9 mouse cellular contexts compared by ENCODE assay signal in the genomic region with DNA sequence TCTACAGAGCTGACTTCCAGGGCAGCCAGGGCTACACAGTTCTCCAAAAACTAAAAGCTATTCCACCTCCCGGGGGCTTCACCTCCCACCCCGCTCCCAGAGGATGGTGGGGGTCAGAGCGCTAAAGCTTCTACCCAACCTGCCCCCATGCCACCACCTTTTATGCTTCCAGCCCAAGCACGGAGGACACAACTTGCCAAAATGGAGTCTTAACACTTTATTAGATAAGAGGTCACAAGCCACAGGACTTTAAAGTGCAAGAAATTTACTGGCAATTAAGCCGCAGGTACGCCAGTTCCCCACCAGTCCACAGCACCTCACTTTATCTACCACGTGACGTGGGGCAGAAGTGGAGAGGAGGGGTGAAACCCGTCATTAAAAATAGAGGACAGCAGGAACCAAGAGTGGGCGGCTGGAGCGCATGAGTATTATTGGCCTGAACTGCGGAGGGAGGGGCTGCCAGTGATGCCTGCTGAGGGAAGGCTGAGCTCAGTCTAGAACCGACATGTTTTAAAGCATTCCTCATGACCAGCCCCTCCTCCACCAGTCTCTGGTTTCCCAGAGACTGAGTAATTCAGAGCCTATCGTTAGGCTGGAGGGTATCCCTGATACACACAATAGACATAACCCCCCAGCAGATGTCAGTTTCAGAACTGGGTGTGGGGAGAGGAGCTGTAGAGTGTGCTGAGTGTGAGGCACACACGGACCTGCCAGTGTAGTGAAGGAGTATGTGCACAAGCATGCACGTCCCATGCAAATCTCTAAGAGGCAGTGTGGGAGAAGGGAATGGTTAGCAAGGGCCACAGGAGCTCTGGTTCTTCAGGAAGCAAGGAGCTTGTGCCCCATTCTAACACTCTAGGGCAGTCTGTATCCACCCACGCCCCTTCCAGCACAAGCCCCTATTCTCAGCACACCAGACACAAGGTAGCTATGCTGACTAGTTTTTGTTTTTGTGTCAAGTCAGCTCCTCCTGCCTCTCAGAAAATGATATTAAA. TPM values are rescaled to one million over a fixed set of nuclear protein-coding genes. Genes with fewer than 3 reads are reported as not detected.
DNase-seq lines count a peak whose midpoint lies in the region; ATAC-seq and TF ChIP-seq lines count a peak whose summit lies in the region.
"Had no signal": no experiment of that assay in that cellular context is flagged by ENCODE, and none has a peak within 500 bp of the region (broad histone marks: within the 10 kb centered on the region; RNA-seq: fewer than 3 reads in every experiment).

No protein-coding gene starts in this region.

- 42% methylated on average over 17 of the region's 17 CpGs for WGBS in heart, embryonic 15.5 days
- WGBS in heart, adult 2 months: 63% methylated on average over 17 of the region's 17 CpGs
- 78% methylated on average over 17 of the region's 17 CpGs for WGBS in bone marrow, adult 2 months
- WGBS in embryonic facial prominence, embryonic 15.5 days: 51% methylated on average over 17 of the region's 17 CpGs
- 62% methylated on average over 17 of the region's 17 CpGs for WGBS in liver, embryonic 16.5 days (ENCODE audit: insufficient replicate concordance)
- 57% methylated on average over 17 of the region's 17 CpGs for WGBS in forebrain, embryonic 12.5 days

- no peak overlapping the region for H3K4me2 ChIP-seq in heart, embryonic 15.5 days
- H3K4me2 ChIP-seq in embryonic facial prominence, embryonic 15.5 days (replicated peaks): no peak overlapping the region
- H3K4me2 ChIP-seq in liver, embryonic 16.5 days (ENCODE audit: low read depth, low read length): no peak overlapping the region
- no peak overlapping the region for H3K4me2 ChIP-seq in forebrain, embryonic 12.5 days

- ATAC-seq in heart, embryonic 15.5 days (replicated peaks; ENCODE audit: insufficient number of reproducible peaks, insufficient read depth, low FRiP score, low read depth): no peak
- no peak for ATAC-seq in embryonic facial prominence, embryonic 15.5 days (ENCODE audit: insufficient number of reproducible peaks, low FRiP score, low TSS enrichment, low read depth)
- ATAC-seq in liver, embryonic 16.5 days (ENCODE audit: low read depth): no peak
- no peak for ATAC-seq in forebrain, embryonic 12.5 days (ENCODE audit: low FRiP score)

- no peaks in the 10 kb centered on the region for H3K27me3 ChIP-seq in heart, embryonic 15.5 days
- no peaks in the 10 kb centered on the region for H3K27me3 ChIP-seq in heart, adult 2 months (ENCODE audit: control insufficient read depth, insufficient read depth, low read length)
- H3K27me3 ChIP-seq in embryonic facial prominence, embryonic 15.5 days: no peaks in the 10 kb centered on the region
- H3K27me3 ChIP-seq in liver, embryonic 16.5 days (ENCODE audit: control insufficient read depth, insufficient read depth, low read depth, low read length): no peaks in the 10 kb centered on the region
- H3K27me3 ChIP-seq in forebrain, embryonic 12.5 days: no peaks in the 10 kb centered on the region

- no peak; the same call in 1 of the 2 replicates for TF ChIP-seq POLR2A in heart, adult 2 months (IDR thresholded peaks at IDR 0.05; ENCODE audit: insufficient read depth, low read depth, low read length)
- no peak for TF ChIP-seq POLR2A in bone marrow, adult 2 months (IDR thresholded peaks at IDR 0.05; ENCODE audit: borderline replicate concordance, control insufficient read depth, low read depth, low read length)

- no peak for TF ChIP-seq CTCF in heart, adult 2 months (IDR thresholded peaks at IDR 0.05)
- TF ChIP-seq CTCF in bone marrow, adult 2 months (IDR thresholded peaks at IDR 0.05; ENCODE audit: control insufficient read depth, insufficient read depth, low read length): no peak

- H3K4me3 ChIP-seq in heart, embryonic 15.5 days: no peak overlapping the region
- no peak overlapping the region for H3K4me3 ChIP-seq in heart, adult 2 months
- no peak overlapping the region for H3K4me3 ChIP-seq in bone marrow, adult 2 months (replicated peaks; ENCODE audit: control insufficient read depth, low read depth, low read length)
- no peak overlapping the region for H3K4me3 ChIP-seq in embryonic facial prominence, embryonic 15.5 days (replicated peaks)
- no peak overlapping the region for H3K4me3 ChIP-seq in liver, embryonic 16.5 days (ENCODE audit: low read depth, low read length)
- H3K4me3 ChIP-seq in forebrain, embryonic 12.5 days (replicated peaks): no peak overlapping the region

- DNase-seq in heart, adult 2 months: no peak
- DNase-seq in spleen, postnatal 4 days (ENCODE audit: low spot score in 2 of 2): no peak
- DNase-seq in natural killer cell, adult 2 months (ENCODE audit: low spot score in 2 of 2): no peak

- no peak for TF ChIP-seq EP300 in heart, adult 2 months (IDR thresholded peaks at IDR 0.05; ENCODE audit: insufficient read depth, low read depth, low read length)

- peaks cover 52% of the 10 kb centered on the region for H3K4me1 ChIP-seq in heart, embryonic 15.5 days (replicated peaks)
- peaks cover 7% of the 10 kb centered on the region for H3K4me1 ChIP-seq in heart, adult 2 months (ENCODE audit: control insufficient read depth, insufficient read depth, low read length)
- no peaks in the 10 kb centered on the region; the same call in 1 of the 2 replicates for H3K4me1 ChIP-seq in bone marrow, adult 2 months (ENCODE audit: control insufficient read depth, insufficient read depth, low read length)
- H3K4me1 ChIP-seq in embryonic facial prominence, embryonic 15.5 days: peaks cover 24% of the 10 kb centered on the region
- H3K4me1 ChIP-seq in liver, embryonic 16.5 days (ENCODE audit: control insufficient read depth, low read depth, low read length): peaks cover 29% of the 10 kb centered on the region
- H3K4me1 ChIP-seq in forebrain, embryonic 12.5 days: peaks cover 23% of the 10 kb centered on the region

- no peaks in the 10 kb centered on the region for H3K79me2 ChIP-seq in heart, adult 2 months (replicated peaks; ENCODE audit: control insufficient read depth, insufficient read depth, low read length)

- H3K36me3 ChIP-seq in heart, embryonic 15.5 days: peaks cover 7% of the 10 kb centered on the region
- no peaks in the 10 kb centered on the region; the same call in 1 of the 2 replicates for H3K36me3 ChIP-seq in heart, adult 2 months (ENCODE audit: control insufficient read depth, insufficient read depth, low read length)
- H3K36me3 ChIP-seq in embryonic facial prominence, embryonic 15.5 days: peaks cover 29% of the 10 kb centered on the region
- H3K36me3 ChIP-seq in liver, embryonic 16.5 days (ENCODE audit: control insufficient read depth, insufficient read depth): peaks cover 5% of the 10 kb centered on the region
- H3K36me3 ChIP-seq in forebrain, embryonic 12.5 days (replicated peaks): no peaks in the 10 kb centered on the region

- intact Hi-C loops in heart, adult 2 months (cut with DNase I): no loop called here

- no peak overlapping the region for H3K9ac ChIP-seq in heart, embryonic 15.5 days
- no peak overlapping the region for H3K9ac ChIP-seq in heart, adult 2 months (ENCODE audit: low read depth, low read length)
- no peak overlapping the region for H3K9ac ChIP-seq in embryonic facial prominence, embryonic 15.5 days
- H3K9ac ChIP-seq in liver, embryonic 16.5 days (ENCODE audit: low read depth, low read length): peak overlapping the region; percentile 47; the same call in 1 of the 2 replicates
- no peak overlapping the region for H3K9ac ChIP-seq in forebrain, embryonic 12.5 days

- H3K9me3 ChIP-seq in heart, embryonic 15.5 days (replicated peaks): no peaks in the 10 kb centered on the region
- no peaks in the 10 kb centered on the region for H3K9me3 ChIP-seq in embryonic facial prominence, embryonic 15.5 days (replicated peaks)
- H3K9me3 ChIP-seq in liver, embryonic 16.5 days (replicated peaks; ENCODE audit: control insufficient read depth, low read length): no peaks in the 10 kb centered on the region
- H3K9me3 ChIP-seq in forebrain, embryonic 12.5 days: no peaks in the 10 kb centered on the region

- H3K27ac ChIP-seq in heart, embryonic 15.5 days: peak overlapping the region; percentile 80
- no peak overlapping the region for H3K27ac ChIP-seq in heart, adult 2 months
- peak overlapping the region; percentile 79 for H3K27ac ChIP-seq in bone marrow, adult 2 months (ENCODE audit: control insufficient read depth, insufficient read depth, low read depth, low read length, poor library complexity)
- H3K27ac ChIP-seq in embryonic facial prominence, embryonic 15.5 days (replicated peaks): peak overlapping the region; percentile 83
- H3K27ac ChIP-seq in liver, embryonic 16.5 days (ENCODE audit: low read length): peak overlapping the region; percentile 78
- H3K27ac ChIP-seq in forebrain, embryonic 12.5 days: no peak overlapping the region

RNA-seq across cellular contexts. Expression of a gene that starts 16.0 kb away (rescaled TPM):
- 0.28 and 0.38 TPM in 2 replicates for polyA plus RNA-seq in heart, embryonic 15.5 days (2015; fragmentation: Nextera tagmentation; extraction: Ambion mirVana)
- total RNA-seq in heart, adult 2 months (2021): not detected
- polyA plus RNA-seq in heart, adult 2 months (2012; rRNA removed): 0.14 TPM in 1 of 2 replicates, not detected in the other
- not detected in 2 replicates for polyA plus RNA-seq in bone marrow, adult 2 months (2011; ENCODE audit: insufficient read depth, insufficient read length, low replicate concordance, missing spikeins)
- 0.24 and 0.50 TPM in 2 replicates for polyA plus RNA-seq in embryonic facial prominence, embryonic 15.5 days (2015; fragmentation: Nextera tagmentation; extraction: Ambion mirVana)
- 0.05 and 0.08 TPM in 2 replicates for polyA plus RNA-seq in liver, embryonic 16.5 days (2015; fragmentation: Nextera tagmentation; extraction: Ambion mirVana)
- 0.10 TPM in 1 of 2 replicates, not detected in the other for polyA plus RNA-seq in forebrain, embryonic 12.5 days (2016; fragmentation: Nextera tagmentation; extraction: Ambion mirVana)
- total RNA-seq: neutrophil, adult 5-6 weeks had no signal

RNA-seq across cellular contexts. Expression of a gene that starts 20.1 kb away (rescaled TPM):
- polyA plus RNA-seq in heart, embryonic 15.5 days (2015; fragmentation: Nextera tagmentation; extraction: Ambion mirVana): 10.5 and 13.6 TPM in 2 replicates
- total RNA-seq in heart, adult 2 months (2021): 10 to 100 TPM; 14.3 to 28.1 TPM
- 24.4 and 26.7 TPM in 2 replicates for polyA plus RNA-seq in heart, adult 2 months (2012; rRNA removed)
- 2.0 and 2.1 TPM in 2 replicates for polyA plus RNA-seq in bone marrow, adult 2 months (2011; ENCODE audit: insufficient read depth, insufficient read length, low replicate concordance, missing spikeins)
- polyA plus RNA-seq in embryonic facial prominence, embryonic 15.5 days (2015; fragmentation: Nextera tagmentation; extraction: Ambion mirVana): 27.2 and 28.7 TPM in 2 replicates
- polyA plus RNA-seq in liver, embryonic 16.5 days (2015; fragmentation: Nextera tagmentation; extraction: Ambion mirVana): 1.1 and 1.7 TPM in 2 replicates
- polyA plus RNA-seq in forebrain, embryonic 12.5 days (2016; fragmentation: Nextera tagmentation; extraction: Ambion mirVana): 9.2 and 9.6 TPM in 2 replicates

RNA-seq across cellular contexts. Expression of a gene that starts 20.9 kb away (rescaled TPM):
- polyA plus RNA-seq in heart, embryonic 15.5 days (2015; fragmentation: Nextera tagmentation; extraction: Ambion mirVana): 0.50 and 0.85 TPM in 2 replicates
- 1 to 10 TPM; 1.3 to 1.5 TPM for total RNA-seq in heart, adult 2 months (2021)
- 3.1 and 4.0 TPM in 2 replicates for polyA plus RNA-seq in heart, adult 2 months (2012; rRNA removed)
- polyA plus RNA-seq in bone marrow, adult 2 months (2011; ENCODE audit: insufficient read depth, insufficient read length, low replicate concordance, missing spikeins): 0.54 and 1.5 TPM in 2 replicates
- 2.0 and 2.2 TPM in 2 replicates for polyA plus RNA-seq in embryonic facial prominence, embryonic 15.5 days (2015; fragmentation: Nextera tagmentation; extraction: Ambion mirVana)
- 0.11 and 0.17 TPM in 2 replicates for polyA plus RNA-seq in liver, embryonic 16.5 days (2015; fragmentation: Nextera tagmentation; extraction: Ambion mirVana)
- 0.46 and 0.57 TPM in 2 replicates for polyA plus RNA-seq in forebrain, embryonic 12.5 days (2016; fragmentation: Nextera tagmentation; extraction: Ambion mirVana)
- total RNA-seq: neutrophil, adult 5-6 weeks had no signal

RNA-seq across cellular contexts. Expression of a gene that starts 35.1 kb away (rescaled TPM):
- polyA plus RNA-seq in heart, embryonic 15.5 days (2015; fragmentation: Nextera tagmentation; extraction: Ambion mirVana): 13.3 and 15.0 TPM in 2 replicates
- 10 to 100 TPM; 29.8 to 31.4 TPM for total RNA-seq in heart, adult 2 months (2021)
- 26.1 and 34.1 TPM in 2 replicates for polyA plus RNA-seq in heart, adult 2 months (2012; rRNA removed)
- polyA plus RNA-seq in bone marrow, adult 2 months (2011; ENCODE audit: insufficient read depth, insufficient read length, low replicate concordance, missing spikeins): 21.2 and 35.8 TPM in 2 replicates
- 16.5 and 18.7 TPM in 2 replicates for polyA plus RNA-seq in embryonic facial prominence, embryonic 15.5 days (2015; fragmentation: Nextera tagmentation; extraction: Ambion mirVana)
- polyA plus RNA-seq in liver, embryonic 16.5 days (2015; fragmentation: Nextera tagmentation; extraction: Ambion mirVana): 10.8 and 12.5 TPM in 2 replicates
- 11.1 and 12.5 TPM in 2 replicates for polyA plus RNA-seq in forebrain, embryonic 12.5 days (2016; fragmentation: Nextera tagmentation; extraction: Ambion mirVana)

RNA-seq across cellular contexts. Expression of a gene that starts 35.5 kb away (rescaled TPM):
- 2.7 and 3.4 TPM in 2 replicates for polyA plus RNA-seq in heart, embryonic 15.5 days (2015; fragmentation: Nextera tagmentation; extraction: Ambion mirVana)
- 1 to 10 TPM; 3.5 TPM for total RNA-seq in heart, adult 2 months (2021)
- polyA plus RNA-seq in heart, adult 2 months (2012; rRNA removed): 2.1 and 2.9 TPM in 2 replicates
- polyA plus RNA-seq in bone marrow, adult 2 months (2011; ENCODE audit: insufficient read depth, insufficient read length, low replicate concordance, missing spikeins): 3.4 TPM in 1 of 2 replicates, not detected in the other
- 11.1 and 11.9 TPM in 2 replicates for polyA plus RNA-seq in embryonic facial prominence, embryonic 15.5 days (2015; fragmentation: Nextera tagmentation; extraction: Ambion mirVana)
- 0.05 and 0.09 TPM in 2 replicates for polyA plus RNA-seq in liver, embryonic 16.5 days (2015; fragmentation: Nextera tagmentation; extraction: Ambion mirVana)
- 7.6 and 8.3 TPM in 2 replicates for polyA plus RNA-seq in forebrain, embryonic 12.5 days (2016; fragmentation: Nextera tagmentation; extraction: Ambion mirVana)

Comparison
In these comparisons a context has a peak if more than half of its experiments do, and no peak if none do; other contexts are left out.
1. H3K27ac ChIP-seq: peak in heart, embryonic 15.5 days (single experiment), bone marrow, adult 2 months (single experiment), embryonic facial prominence, embryonic 15.5 days (single experiment) and liver, embryonic 16.5 days (single experiment); none in heart, adult 2 months (single experiment) and forebrain, embryonic 12.5 days (single experiment).